Mouse (Mus musculus) hindlimb bud, embryonic 11.5 days (tissue): Measurements from ENCODE around the gene Pip5k1b.

Source experiments
- DNase-seq: peaks from one replicate; pipeline ENCODE4 v3.0.0-alpha.2; 2012; ENCODE audit warnings: low read depth, low spot score; ENCODE audit errors: extremely low spot score

Gene Pip5k1b

DNA sequence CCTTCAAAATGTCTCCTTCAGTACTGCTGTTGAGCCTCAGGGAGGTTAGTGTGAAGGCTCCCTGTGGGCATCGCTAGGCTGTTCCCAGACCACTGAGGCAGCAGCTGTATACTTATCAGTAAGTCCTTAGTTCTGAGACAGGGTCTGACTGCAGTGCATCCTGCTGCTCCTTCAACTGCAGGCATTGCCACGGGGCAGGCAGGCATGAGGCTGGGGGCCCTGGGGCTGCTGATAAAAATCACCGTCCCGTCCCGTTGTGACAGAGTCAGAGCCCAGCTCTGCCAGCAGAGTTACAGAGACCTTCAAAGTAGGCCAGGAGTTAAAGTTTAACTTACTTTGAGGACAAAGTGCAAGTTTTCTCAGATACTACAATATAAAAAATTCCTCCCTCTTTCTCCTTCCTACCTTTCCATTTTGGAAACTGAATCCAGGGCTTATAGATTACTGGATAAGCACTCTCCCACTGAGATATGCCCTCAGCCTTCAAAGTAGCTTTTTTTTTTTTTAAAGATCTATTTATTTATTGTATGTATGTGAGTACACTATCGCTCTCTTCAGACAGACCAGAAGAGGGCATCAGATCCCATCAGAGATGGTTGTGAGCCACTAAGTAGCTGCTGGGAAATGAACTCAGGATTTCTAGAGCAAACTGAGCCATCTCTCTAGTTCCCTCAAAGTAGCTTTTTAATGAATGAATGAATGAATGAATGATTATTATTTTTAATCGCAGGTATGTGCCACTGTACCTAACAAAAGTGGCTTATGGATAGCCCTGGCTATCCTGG lies 289.4 kb downstream of the Pip5k1b start:
- DNase-seq, result no peak

DNA sequence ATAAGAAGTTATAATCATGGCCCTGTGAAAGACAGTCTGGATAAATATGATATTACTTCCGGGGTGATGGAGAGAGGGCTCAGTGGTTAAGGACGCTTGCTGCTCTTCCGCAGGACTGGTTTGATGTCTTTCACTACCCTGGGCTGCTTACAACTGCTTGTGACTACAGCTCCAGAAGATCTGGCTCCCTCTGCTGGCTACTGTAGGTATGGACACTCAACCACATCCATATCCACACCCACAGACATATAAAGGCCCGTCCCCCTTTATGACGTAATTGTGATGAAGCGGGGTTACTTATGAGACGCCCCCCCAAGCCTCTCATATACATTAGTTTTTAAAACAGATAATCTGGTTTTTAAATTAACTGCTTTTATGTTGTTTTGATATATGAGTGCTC lies 290.7 kb downstream of the Pip5k1b start:
- DNase-seq, result peak; percentile 74

DNA sequence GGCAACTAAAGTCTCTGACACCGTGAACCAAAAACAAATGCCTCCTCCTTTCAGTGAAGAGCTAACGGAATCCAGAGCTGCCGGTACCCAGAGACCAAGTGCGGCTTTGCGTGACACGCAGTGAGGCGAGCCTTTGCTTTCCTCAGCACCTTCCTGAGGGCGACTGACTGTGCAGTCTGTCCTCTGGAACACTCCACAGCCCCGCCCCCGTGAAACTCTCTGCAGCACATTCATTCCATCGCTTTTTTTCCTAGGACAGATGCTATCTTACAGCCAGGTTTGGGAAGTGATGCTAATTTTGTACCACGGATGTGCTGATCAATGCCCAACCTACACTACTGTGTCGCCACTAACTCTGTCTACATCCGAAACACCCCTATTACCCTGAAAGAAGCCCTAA lies 292.9 kb downstream of the Pip5k1b start:
- no peak for DNase-seq

DNA sequence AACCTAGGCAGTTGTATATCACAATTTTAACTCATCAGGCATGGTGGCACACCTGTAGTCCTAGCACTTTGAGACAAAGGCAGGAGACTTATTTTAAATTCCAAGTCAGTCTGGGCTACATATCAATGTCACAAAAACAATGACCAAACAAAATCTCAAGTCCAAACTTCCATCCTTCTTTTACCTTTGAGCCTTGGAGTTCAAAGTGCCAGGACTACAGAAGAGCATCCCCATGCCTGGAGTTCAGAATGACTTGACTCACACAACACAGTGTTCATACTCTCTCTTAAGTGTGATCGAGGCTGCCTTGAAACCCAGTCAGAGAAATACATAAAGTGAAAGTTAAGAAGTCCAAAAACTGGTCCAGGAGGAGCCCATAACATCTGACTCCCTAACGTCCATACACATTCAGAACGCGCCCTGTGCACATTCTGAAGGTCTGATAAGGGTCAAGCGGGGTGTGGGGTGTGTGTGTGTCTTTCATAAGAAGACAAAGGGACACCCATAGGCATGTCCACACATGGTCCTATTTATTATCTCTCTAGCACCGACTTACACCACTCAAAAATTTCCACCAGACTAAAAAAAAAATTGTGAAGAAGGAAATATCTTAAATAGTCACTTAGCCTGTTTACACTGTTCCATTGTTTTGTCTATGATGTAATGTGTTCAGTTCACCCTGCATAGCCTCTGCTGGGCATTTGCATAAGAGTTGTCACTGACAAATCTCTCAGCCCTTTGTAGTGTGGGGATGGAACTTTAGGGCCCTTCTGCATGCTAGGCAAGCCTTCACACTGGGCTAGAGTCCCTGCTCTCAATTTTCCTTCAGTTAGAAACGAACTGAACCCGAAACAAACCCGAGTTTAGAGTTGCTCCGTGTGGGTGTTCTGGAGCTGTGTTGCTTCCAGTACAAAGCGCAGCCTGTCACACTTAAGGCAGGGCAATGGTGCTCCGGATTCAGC lies 296.0 kb downstream of the Pip5k1b start:
- no peak for DNase-seq

DNA sequence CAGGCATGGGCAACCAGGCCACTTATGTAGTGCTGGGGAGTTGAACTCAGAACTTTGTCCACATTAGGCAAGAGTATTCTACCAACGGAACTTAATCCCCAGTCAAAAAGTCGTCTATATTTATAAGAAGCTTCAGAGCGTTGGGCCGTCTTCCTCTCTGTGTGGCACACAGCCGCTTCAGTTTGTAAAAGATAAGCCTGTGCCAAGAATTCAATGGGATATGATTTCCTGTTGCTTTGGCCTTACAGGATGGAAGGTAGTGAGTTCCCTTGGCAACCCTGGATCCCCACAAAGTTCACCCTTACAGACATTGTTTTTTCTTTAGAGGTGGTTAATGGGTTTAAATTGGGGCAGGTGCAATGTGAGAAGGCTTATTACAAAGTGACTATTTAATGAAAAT lies 297.3 kb downstream of the Pip5k1b start:
- DNase-seq, result no peak

DNA sequence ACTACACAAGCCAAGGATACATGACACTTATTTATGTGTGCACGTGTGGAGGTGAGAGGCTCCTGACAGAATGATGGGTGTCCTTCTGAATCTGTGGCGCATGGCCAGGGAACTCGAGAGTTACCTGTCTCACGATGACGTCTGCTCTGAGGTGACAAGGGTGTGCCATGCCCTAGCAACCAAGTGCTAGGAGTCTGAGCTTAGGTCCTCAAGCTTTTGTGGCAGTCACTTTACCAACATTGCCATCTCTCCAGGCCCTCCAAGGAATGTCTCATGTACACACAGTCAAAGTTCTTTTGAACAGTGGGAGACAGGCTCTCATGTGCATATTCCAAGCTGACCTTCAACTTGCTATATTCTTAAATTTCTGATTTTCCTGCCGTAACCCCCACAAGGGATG lies 297.7 kb downstream of the Pip5k1b start:
- DNase-seq, result no peak

DNA sequence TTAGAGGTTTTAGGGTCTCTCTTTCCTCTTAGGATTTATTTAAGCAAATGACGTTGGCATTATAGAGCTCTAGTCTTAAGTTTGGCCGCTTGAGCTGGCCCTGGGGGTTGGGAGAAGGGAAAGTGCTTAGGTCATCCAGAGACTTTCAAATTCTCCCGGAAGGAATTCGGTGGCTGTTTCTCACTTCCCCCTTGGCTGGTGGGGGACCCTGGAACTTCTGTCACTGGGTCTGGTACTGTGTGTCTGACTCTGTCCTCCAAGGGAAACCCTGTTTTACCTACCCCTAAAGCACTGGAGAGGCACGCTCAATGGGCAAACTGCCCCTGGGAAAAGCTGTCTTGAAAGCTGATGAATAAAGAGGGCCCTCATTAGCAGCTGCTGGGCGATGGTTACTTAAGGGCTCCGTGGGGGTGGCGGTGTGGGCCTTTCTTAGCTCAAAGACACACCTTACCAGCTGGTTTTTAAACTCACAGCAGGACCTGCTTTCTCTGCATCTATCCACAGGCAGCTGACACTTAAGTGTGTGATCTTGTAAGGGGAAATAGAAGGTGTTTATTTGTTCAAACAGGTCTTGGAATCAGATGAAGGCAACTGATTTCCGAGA lies 301.9 kb downstream of the Pip5k1b start:
- DNase-seq, result no peak

DNA sequence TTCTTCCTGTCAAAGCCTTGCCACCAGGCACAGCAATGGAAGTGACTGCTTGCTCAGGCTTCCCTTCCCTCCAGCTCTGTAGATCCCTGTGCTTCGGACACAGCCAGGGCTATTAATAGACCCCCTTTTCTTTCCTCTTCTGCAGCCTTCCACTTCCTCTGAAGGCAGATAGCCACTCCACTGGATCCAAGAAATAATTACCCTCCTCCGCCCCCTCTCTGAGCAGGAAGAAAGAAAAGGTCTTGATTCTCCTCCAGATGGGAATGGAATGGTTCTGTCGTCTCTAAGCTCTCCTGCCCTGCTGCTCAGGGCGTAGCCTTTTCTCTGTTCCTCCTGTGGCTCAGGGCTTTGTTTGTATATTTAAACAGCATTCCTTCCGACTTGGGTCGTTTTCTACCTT lies 303.8 kb downstream of the Pip5k1b start:
- no peak for DNase-seq
